Mouse (Mus musculus) cerebellum, adult 11-12 months (tissue): ENCODE measurements at regions not wholly inside any gene's neighbourhood (a gene's known extent, or its start where the extent isn't known, plus 50 kb on each side); places are given as distances from the start of the nearest gene placed in this dataset.

ENCODE experiments used
- DNase-seq: peaks from one replicate; pipeline ENCODE4 v3.0.0; 2022

DNA sequence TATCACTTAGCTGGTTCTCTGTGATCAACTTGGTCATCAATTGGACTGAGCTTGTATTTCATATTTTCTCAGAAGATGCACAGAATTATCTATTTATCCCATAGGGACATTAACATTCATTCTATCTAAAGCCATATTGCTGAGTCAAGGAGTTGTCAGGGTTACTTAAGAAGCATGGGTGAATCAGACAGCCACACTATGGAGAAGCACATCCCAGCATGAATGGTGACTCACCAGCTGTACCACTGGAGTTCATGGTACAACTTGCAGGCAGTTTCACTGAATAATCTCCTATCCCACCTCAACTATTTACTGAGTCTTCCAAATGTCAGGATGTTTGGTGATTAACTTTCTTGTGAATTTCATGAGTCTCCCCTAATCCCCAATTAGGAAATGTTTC is 678.6 kb downstream of the Gsdmc2 start:
- DNase-seq = no peak

DNA sequence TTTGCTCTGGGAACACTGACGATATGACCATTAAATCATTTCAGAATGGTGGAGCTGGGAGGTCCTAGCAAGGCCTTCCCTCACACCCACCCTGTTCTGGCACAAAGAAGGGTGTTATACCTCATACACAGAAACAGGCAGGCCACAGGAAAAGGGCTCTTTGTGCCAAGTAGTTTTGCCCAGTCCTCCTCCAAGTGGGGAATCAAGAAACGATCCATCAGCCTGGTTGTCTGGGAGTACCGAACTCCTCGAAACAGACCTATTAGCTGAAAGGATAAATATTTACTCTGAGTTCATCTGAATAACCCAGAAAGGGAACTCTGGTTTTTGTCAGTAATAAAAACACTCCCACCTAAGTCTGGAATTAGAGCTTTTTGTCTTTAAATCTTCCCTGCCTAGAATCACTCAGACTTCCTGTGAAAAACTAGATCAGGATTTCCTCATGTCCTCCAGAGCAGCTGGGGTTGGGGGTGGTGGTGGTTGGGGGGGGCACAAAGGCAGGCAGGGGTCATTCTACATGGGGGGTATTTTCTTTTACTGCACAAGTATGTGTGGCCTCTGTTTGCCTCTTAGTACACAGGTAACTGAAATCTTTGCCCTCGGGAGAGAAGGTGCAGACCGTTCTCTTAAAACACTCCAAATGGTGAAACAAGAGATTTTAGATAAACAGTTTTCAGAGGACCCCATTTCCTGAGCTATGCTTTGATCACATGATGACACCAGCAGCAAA is 681.3 kb downstream of the Gsdmc2 start:
- no peak for DNase-seq

DNA sequence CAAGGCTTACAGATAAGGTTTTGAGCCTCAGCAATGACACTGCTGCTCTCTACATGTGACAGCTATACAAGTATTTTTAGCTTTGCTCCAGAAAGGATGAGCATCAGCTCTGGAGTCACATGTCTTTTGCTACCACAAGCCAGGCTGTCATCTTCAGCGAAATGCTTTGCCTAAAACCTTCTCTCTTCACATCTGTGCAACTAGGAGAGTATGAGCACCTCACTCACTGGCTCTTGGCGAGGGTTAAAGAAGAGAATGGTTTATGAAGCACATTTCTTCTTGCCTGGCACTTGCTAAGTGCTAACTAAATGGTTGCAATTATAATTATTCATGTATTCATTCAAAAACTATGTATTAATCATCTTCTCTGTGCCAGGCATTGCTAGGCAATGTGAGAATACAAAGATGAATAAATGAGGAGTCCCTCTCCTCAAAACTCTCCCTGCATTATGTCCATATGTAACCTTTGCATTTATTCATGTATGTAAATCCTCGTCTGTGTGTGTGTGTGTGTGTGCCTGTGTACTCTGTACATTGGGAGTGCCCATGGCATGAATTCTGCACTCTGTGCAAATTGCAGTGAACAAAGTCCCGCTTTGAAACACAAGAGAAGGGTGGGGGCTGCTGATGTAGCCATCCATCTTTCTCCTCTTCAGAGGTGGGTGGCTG is 682.0 kb downstream of the Gsdmc2 start:
- DNase-seq = no peak

DNA sequence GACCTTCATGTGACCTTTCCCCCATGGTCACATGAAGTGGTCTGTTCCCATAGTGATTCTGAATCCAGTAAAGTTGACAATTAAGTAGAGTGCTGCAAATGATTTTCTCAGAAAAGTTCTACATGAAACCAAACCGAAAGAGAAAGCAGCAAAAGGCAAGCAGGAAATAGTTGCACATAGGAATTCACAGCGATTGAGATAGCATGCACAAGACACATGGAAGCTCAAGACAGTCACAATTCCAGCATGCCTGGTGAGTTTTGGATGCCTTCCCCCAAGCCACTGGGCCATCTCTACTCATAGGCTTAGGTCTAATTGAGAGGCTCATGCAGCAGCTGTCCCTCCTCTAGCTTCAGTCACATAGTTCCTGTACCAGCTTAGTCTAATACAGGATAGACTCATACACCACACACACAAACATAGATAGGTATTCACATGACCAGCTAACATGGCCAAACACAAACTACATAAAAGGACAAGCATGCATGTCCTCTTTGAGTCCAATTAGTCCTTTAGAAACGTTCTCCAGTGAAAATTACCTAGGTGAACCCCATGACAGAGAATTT is 721.8 kb downstream of the Gsdmc2 start:
- no peak for DNase-seq

DNA sequence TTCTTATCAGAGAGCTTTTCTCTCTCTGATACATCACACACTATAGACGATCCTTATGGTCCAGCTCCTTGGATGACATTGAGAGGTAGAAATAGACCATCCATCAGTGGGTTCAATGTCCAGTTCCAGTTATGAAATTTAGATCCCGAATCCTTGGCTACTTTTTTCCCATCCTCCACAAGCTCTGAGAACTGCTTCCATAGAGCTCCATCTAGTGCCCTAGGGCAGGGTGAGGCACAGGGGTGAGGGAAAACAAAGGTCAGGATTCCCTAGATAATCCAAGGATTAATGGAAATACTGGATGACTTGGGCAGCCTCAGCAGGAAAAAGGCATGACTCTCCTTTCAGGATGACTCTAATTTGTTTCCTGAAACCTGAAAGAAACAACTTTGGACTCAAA is 732.1 kb downstream of the Gsdmc2 start:
- DNase-seq = no peak

DNA sequence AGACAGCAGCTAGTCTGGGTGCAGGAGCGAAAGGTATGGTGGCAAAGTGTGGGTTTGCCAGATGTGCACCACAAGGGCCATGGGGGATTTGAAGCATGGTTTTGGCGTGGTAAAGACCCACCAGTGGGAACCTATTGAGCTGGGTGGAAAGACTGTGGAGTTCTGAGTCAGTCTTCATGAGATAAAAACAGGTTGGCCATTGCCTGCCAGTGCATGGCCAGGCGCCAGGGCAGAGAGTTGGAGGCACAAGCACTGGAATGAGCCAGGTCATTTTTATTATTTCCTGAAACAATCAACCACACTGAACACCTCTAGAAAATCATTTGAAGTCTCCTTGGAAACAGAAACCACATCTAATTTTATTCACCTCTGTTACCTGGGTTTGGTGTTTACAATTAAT is 744.9 kb downstream of the Gsdmc2 start:
- no peak for DNase-seq

DNA sequence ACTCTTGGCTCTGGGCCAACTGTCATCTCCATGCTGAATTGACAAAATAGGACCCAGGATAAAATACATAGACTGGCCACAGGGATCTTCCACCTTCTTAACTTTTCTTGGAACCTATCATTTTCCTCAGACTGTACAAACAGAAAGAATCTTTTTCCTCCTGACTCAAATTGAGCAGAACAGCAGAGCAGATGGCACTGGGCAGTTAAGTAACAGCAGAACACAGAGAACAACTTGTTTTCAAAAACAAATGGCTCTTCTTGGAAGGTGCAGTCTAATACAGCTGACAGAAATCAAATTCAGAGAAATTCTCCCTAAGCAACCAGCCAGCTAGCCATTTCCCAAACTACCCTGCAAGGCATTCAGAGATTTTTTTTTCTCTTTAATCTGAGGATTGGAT is 763.0 kb downstream of the Gsdmc2 start:
- no peak for DNase-seq

DNA sequence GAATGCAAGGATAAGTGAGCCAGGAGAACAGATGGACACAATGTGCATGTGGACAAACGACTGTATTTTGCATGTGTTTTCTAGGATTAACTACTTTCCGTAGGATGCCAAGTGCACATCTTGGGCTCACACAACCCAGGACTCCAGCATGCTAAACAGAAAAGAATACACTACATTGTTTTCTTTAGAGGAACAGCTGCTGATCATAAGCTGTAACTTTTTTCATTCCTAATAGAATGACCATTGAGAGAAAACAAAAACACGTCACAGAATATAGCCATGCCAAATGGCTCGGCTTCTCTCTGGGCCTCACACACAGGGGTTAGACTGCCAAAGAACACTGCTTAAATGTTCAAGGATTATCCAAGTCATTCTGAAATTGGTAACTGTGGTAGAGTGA is 765.2 kb downstream of the Gsdmc2 start:
- DNase-seq = no peak

DNA sequence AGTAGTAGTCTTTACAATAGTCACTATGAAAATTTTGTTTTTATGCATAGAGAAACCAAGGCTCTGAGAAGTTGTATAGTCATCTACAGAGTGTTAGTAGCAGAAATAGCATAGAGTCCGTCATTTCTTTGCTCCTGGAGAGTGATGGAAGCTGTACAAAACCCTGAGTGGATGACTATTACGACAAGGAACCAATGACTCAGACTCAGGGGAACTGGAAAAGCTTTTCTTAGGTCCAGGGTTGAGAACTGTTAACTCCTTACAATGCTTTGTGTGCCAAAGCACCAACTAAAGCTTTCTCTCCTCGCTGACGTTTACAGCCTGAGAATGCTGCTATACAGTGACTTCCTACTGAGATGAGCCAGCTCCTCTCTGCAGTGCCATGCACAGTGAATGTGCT is 773.1 kb downstream of the Gsdmc2 start:
- DNase-seq = no peak

DNA sequence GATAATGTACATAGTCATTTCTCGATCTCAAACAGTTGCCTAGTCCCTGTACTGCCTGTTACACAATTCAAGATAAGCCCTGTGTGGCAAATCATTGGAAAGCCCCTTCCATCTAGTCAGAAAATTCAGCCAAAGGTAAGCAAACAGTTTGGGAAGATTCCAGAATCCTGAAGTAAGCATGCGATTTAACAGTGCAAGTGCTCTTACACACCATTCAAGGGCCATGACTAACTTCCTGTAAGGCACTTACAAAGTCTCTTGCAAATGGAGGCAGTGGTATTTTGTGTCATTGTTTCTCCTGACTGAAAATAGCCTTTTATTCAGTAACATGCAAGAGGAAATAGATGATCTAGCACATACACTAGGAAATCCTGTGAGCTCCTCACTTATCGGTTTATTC is 777.9 kb downstream of the Gsdmc2 start:
- no peak for DNase-seq

DNA sequence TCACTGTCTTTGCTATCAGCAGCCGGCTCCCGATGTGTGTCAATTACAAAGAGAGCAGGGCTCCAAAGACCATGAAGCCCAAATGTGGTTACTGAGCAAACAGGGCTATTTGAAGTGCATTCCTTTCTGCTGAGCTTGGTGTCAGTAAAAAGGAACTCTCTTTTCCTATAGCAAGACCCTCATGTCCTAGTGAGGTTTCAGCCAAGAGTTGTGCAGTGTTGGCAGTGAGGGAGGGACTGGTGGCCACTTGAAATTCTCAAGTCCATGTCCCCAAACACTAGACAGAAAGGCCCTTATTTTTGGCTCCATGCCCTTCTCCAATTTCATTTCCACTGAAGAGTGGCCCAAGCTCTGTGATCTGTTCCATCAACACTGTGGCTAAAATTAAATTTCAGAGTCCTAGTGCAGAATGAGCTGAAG is 778.9 kb downstream of the Gsdmc2 start:
- DNase-seq = no peak

DNA sequence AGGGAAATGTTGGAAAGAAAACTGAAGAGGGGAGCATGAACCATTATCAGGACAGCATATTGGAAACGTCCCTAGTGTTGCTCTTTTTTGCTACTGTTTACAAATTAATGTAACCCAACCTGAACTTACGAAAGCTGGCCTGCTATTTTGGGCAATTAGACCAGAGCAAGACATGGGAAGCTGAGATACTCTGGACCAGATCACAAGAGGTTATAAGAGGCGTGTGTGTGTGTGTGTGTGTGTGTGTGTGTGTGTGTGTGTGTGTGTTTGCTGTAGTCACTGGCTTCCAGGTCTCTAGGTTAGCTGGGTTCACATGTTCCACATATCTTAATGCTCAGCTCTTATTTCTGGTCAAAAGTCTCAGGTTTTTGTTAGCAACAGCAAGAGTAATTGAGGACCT is 783.1 kb downstream of the Gsdmc2 start:
- DNase-seq = no peak

DNA sequence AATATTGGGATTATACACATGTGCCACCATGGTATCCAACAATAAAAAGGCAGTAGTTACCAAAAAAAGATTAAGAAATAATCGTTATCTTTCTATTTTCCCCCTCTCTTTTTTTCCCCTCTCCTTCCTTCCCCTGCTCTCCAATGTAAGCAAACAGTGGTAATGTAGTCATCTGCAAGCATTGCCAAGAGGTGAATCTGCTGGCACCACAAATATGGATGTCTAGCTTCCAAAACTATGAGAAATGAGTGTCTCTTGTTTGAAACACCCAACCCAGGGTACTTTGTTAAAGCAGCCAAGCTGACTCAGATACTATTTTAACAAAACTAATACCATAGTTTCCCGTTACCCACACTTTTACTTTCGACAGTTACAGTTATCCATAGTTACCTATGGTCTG is 784.2 kb downstream of the Gsdmc2 start:
- no peak for DNase-seq

DNA sequence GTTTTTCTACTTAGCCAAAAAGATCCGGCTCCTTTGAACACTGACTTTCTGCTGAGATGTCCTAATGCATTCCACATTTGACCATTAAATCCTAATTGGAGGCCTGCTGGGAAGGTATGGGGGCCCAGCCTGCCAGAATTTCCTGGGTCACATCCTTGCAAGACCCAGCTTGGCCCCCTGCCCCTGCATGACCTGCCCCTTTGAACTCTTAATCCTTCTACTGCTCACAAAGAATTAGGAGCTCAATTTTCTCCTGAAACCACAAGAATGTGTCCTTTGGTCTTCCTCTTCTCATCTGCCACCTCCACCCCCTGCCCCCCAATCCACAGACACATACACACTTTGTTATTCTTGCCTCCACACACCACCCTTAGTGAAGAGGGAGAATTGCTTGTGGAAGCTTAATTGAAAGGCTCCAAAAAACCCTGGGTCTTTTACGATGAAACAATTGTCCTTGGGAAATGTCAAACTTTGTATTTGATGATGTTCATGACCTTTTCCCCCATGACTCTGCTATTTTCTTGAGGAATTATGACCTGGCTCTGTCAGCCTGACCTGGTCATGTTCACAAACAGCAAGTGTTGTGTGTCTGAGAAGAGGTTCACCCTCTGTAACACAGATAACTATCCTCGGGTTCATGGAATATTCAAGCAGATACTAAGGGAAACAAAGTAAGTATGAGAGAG is 792.3 kb downstream of the Gsdmc2 start:
- no peak for DNase-seq

DNA sequence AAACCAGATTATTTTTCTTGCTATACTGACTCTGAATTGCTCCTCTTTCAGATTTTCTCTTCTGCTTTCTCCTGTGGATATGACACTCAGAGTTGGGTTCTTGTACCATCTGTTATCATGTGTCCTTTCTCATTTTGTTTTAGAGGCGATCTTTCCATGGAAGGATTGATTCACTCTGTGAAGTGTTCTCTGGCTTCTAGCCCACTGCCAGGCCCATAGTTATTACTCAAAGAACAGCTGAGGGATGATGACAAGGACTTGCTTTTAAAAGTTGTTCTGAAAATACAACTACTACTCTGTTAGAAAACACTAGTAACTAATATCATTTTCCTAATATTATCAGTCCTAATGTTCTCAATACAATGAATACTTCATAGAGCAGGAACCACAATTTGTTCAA is 794.9 kb downstream of the Gsdmc2 start:
- no peak for DNase-seq

DNA sequence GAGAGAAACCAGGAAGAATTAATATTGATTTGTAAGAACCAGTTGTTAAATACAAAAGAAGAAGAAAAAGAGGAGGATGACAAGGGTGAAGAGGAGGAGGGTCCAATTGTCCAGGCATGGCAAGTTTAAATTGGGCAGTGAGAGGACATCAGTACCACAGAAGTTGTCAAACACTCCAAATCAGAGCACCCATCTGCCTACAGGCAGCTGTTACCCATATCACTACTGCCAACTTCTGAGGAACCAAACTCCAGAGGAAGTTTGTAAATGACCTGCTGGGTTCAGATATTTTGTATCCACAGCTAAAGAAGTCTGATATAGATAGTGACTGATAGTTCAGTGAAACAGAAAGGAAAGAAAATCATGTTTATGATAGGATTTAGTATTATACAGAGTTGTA is 802.6 kb downstream of the Gsdmc2 start:
- DNase-seq = no peak

DNA sequence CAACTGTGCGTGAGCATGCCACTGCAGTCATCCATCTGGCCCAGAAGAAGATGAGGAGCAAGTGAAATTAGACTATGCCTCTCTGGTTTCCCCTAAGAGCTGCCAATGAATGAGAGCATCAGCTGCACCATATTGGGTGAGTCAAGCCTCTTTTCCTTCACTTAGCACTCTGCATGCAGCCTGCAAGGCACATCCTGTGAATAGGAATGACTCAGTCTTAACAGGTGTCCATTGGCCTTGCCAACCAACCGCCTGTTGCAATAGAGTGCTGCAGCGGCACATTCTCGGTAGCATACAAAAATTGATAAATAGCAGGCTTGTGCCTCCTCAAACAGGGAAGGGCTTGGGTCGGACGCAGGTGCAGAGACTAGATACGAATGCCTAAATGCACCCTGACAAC is 808.7 kb downstream of the Gsdmc2 start:
- no peak for DNase-seq

DNA sequence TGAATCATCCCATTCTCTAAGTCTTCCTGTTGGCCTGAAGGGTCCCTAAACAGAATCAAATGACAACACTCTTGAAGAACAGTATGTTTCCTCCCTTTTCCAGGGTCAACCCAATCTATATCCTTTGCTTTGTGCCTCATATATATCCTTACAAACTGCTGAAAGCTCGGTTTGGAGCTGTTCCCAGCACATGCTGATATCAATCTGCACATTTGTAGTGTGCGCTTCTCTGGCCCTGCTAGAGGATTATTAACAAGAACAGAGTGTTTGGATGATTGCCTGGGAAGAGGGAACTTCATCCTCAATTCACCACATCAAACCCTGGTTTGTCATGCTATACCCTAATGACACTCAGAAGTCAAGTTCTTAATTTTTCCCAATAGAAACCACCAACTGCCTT is 824.2 kb downstream of the Gsdmc2 start:
- no peak for DNase-seq

DNA sequence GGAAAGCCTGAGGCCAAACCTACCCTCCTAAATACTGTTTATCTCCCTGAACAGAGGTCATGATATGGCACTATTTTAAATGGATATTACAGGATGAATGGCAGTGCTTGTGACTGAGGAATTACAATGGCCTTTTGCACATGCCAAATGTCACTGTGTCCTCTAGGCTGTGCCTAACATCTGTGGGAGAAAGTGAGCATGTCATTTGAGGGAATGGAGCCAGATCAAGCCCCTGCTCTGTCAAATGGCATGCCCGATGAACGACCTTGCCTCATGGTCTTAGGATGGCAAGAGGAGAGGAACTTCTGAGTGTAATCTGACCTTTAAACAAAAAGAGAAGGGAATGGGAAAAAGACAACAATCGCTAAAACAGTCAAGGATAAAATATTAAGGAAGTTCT is 827.0 kb downstream of the Gsdmc2 start:
- DNase-seq = no peak

DNA sequence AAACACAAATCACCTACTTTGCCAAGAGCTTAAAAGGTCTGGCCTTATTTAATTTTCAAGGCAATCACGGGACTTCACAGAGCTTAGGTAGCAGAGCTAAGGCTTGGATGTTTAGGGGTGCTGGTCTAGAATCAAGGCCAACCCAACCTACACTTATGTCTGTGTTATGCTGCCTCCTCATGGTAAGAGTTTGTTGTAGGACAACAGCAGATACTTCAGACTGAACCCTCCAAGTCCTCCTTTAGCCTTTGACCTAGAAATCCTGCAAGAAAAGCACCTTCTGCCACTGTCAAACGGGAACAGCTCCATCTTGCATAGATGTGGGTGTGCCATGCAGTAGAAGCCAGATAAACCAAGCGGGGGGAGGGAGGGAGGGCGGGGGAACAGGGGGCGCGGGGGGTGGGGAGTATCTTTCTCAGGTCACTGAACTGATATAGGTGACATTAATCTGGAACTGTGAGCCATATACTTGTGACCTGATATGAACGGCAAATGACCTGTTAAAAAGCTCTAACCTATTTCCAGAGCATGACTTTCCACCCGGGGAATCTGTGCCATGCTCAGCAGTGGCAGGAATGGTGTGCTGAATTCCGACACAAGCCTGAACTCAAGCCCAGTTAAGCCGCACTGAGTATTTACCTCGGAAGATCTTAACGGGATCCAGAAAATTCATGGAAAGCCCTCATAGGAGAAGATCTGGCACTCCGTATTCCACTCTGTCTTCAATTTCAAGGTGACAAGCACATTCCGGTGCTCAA is 838.3 kb downstream of the Gsdmc2 start:
- DNase-seq = no peak

DNA sequence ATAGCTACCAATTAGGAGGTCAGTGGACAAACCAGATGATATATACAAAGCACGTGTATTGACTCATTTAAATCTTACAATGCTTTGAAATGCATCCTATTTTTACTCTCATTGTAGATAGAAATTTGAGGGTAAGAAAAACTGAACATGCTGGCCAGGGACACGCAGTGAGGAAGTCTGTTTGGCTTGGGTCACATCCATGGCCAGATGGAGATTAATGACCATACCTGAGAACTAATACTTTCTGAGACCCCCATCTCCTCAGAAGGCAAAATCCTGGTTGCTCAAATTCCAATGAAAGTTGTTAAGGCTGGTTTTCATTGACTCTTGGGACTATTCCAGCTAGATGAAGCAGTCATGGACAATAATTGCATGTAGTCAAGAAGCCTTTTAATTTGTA is 850.3 kb downstream of the Gsdmc2 start:
- DNase-seq = no peak

DNA sequence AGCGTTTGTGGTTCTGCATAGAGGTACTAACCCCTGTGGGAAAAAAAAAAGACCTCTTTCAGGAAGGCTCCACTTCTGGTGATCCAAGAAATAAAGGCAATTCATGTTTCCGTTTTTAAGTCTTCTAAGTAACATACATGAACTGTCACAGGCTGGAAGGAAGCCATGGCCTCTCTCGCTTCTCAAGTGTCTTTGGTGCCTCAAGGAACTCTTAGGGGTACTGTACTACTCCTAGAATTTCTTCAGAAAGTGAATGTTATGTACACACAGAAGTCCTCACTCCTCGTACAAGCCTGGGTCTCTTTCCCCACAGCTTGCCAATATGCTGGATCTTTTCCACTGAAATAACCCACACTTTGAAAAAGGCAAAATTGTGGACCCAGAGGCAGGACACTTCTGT is 858.1 kb downstream of the Gsdmc2 start:
- no peak for DNase-seq

DNA sequence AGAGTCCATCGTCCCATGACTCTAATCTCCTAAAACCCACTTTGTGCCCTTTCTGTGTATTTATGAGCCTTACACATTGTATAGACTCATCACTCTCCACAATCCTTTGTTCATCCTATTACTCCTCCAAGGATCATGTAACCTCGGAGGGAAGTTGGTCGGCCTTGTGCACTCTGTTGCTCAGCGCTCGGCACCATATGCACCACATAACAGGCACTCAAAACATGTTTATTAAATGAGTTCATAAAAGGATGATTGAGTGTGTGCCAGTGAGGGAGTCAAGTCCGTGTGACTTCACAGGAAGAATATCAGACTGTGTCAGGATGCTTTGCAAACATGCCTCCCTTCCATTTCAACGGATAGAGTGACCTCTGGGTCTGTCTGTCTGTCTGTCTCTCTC is 858.8 kb downstream of the Gsdmc2 start:
- no peak for DNase-seq
